8 mouse cellular contexts compared by ENCODE assay signal in the genomic region with DNA sequence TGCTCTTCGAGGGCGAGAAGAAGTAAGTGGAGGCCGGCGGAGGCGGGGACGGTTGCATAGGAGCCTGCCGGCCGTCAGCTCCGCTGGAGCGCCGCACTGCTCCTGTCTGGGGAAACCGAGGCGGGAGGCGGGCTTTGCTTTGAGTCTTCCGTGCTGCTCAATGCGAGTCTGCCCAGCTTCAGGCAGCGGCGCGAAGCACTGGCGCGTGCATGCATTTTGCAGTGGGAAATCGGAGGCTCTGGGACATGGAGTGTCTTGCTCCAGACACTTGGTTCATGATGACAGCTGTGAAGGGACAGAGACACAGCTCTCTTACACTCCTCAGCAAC. TPM values are rescaled to one million over a fixed set of nuclear protein-coding genes. Genes with fewer than 3 reads are reported as not detected.
DNase-seq lines count a peak whose midpoint lies in the region; ATAC-seq lines count a peak whose summit lies in the region.

No protein-coding gene starts in this region.

- 0 out of 2 replicates have a peak overlapping the region, but pooled peaks have one; percentile 27 for H3K27ac ChIP-seq in neural tube, embryonic 11.5 days (ENCODE audit: low read depth, low read length)
- peak overlapping the region; percentile 94 for H3K27ac ChIP-seq in forebrain, embryonic 10.5 days
- H3K27ac ChIP-seq in liver, embryonic 11.5 days (ENCODE audit: low read depth, low read length) = no peak overlapping the region
- no peak overlapping the region for H3K27ac ChIP-seq in stomach, embryonic 15.5 days

- peaks cover 6% of the 10 kb centered on the region for H3K36me3 ChIP-seq in neural tube, embryonic 11.5 days (ENCODE audit: control insufficient read depth, insufficient read depth, low read length)
- H3K36me3 ChIP-seq in forebrain, embryonic 10.5 days (replicated peaks) = peaks cover 49% of the 10 kb centered on the region
- peaks cover 7% of the 10 kb centered on the region for H3K36me3 ChIP-seq in liver, embryonic 11.5 days (ENCODE audit: control insufficient read depth, insufficient read depth, low read length)
- peaks cover 16% of the 10 kb centered on the region for H3K36me3 ChIP-seq in stomach, embryonic 15.5 days

- H3K4me2 ChIP-seq in neural tube, embryonic 11.5 days (ENCODE audit: low read depth) = peak overlapping the region; percentile 71
- peak overlapping the region; percentile 98 for H3K4me2 ChIP-seq in liver, embryonic 11.5 days
- peak overlapping the region; percentile 82 for H3K4me2 ChIP-seq in stomach, embryonic 15.5 days

- no peak for DNase-seq in neural tube, embryonic 11.5 days (ENCODE audit: low spot score)
- DNase-seq in neural tube, embryonic 10.5 days (ENCODE audit: extremely low spot score, low spot score) = no peak
- DNase-seq in forebrain, embryonic 10.5 days (ENCODE audit: extremely low spot score, low spot score) = no peak
- DNase-seq in liver, embryonic 11.5 days (ENCODE audit: low spot score) = no peak
- DNase-seq in frontal cortex, adult 2 months (ENCODE audit: extremely low spot score in 1 of 2, low spot score in 1 of 2) = no peak
- DNase-seq in thymus, postnatal 14 days = no peak

- peak; percentile 64 for ATAC-seq in neural tube, embryonic 11.5 days (ENCODE audit: insufficient read depth, low FRiP score, low TSS enrichment)
- ATAC-seq in liver, embryonic 11.5 days (replicated peaks; ENCODE audit: low FRiP score) = peak; percentile 76
- peak; percentile 37; the same call in 1 of the 2 replicates for ATAC-seq in stomach, embryonic 15.5 days (ENCODE audit: insufficient read depth, low FRiP score, low read depth)
- ATAC-seq in monocyte, adult 5-6 weeks (replicated peaks; ENCODE audit: insufficient number of reproducible peaks, low FRiP score, low TSS enrichment, poor library complexity, severe bottlenecking) = no peak

- peak overlapping the region; percentile 87 for H3K9ac ChIP-seq in neural tube, embryonic 11.5 days (ENCODE audit: low read length)
- H3K9ac ChIP-seq in liver, embryonic 11.5 days (ENCODE audit: low read depth, low read length) = peak overlapping the region; percentile 69
- H3K9ac ChIP-seq in stomach, embryonic 15.5 days = peak overlapping the region; percentile 73

- no peaks in the 10 kb centered on the region for H3K9me3 ChIP-seq in neural tube, embryonic 11.5 days (ENCODE audit: control insufficient read depth, low read length)
- H3K9me3 ChIP-seq in forebrain, embryonic 10.5 days = no peaks in the 10 kb centered on the region
- H3K9me3 ChIP-seq in liver, embryonic 11.5 days (ENCODE audit: control insufficient read depth, low read length) = no peaks in the 10 kb centered on the region
- no peaks in the 10 kb centered on the region for H3K9me3 ChIP-seq in stomach, embryonic 15.5 days

- peaks cover 14% of the 10 kb centered on the region for H3K4me1 ChIP-seq in neural tube, embryonic 11.5 days (ENCODE audit: control insufficient read depth, insufficient read depth, low read length)
- H3K4me1 ChIP-seq in forebrain, embryonic 10.5 days = peaks cover 30% of the 10 kb centered on the region
- peaks cover 10% of the 10 kb centered on the region for H3K4me1 ChIP-seq in liver, embryonic 11.5 days (replicated peaks; ENCODE audit: control insufficient read depth, insufficient read depth, low read length)
- peaks cover 13% of the 10 kb centered on the region for H3K4me1 ChIP-seq in stomach, embryonic 15.5 days

- no peaks in the 10 kb centered on the region for H3K27me3 ChIP-seq in neural tube, embryonic 11.5 days (ENCODE audit: control insufficient read depth, insufficient read depth, low read length)
- H3K27me3 ChIP-seq in forebrain, embryonic 10.5 days (ENCODE audit: poor library complexity, severe bottlenecking) = no peaks in the 10 kb centered on the region
- H3K27me3 ChIP-seq in liver, embryonic 11.5 days (replicated peaks; ENCODE audit: control insufficient read depth, insufficient read depth, low read length) = no peaks in the 10 kb centered on the region
- H3K27me3 ChIP-seq in stomach, embryonic 15.5 days (replicated peaks) = no peaks in the 10 kb centered on the region

- peak overlapping the region; percentile 90 for H3K4me3 ChIP-seq in neural tube, embryonic 11.5 days (ENCODE audit: low read depth, low read length)
- peak overlapping the region; percentile 95 for H3K4me3 ChIP-seq in forebrain, embryonic 10.5 days
- peak overlapping the region; percentile 83 for H3K4me3 ChIP-seq in liver, embryonic 11.5 days (ENCODE audit: low read depth, low read length)
- peak overlapping the region; percentile 84 for H3K4me3 ChIP-seq in stomach, embryonic 15.5 days (replicated peaks)

- WGBS in neural tube, embryonic 11.5 days = 0% methylated on average over 21 of the region's 22 CpGs
- WGBS in forebrain, embryonic 10.5 days = under 1% methylated on average over 22 of the region's 22 CpGs
- WGBS in liver, embryonic 11.5 days = under 1% methylated on average over 22 of the region's 22 CpGs
- WGBS in stomach, embryonic 15.5 days = under 1% methylated on average over 22 of the region's 22 CpGs

RNA-seq across cellular contexts. Expression of a gene that starts 0.3 kb away (rescaled TPM):
- 236 and 251 TPM in 2 replicates for polyA plus RNA-seq in neural tube, embryonic 11.5 days (2014; fragmentation: Nextera tagmentation; extraction: Ambion mirVana)
- 299 and 302 TPM in 2 replicates for polyA plus RNA-seq in forebrain, embryonic 10.5 days (2016; fragmentation: Nextera tagmentation; extraction: Ambion mirVana)
- polyA plus RNA-seq in liver, embryonic 11.5 days (2014; fragmentation: Nextera tagmentation; extraction: Ambion mirVana) = 253 and 261 TPM in 2 replicates
- polyA plus RNA-seq in stomach, embryonic 15.5 days (2015; fragmentation: Nextera tagmentation; extraction: Ambion mirVana) = 209 and 218 TPM in 2 replicates
- 121 TPM in 2 replicates for polyA plus RNA-seq in frontal cortex, adult 2 months (2012; rRNA removed)
- total RNA-seq in monocyte, adult 5-6 weeks (2017) = 80.7 to 92.5 TPM (median 81.7 TPM) in 3 replicates

RNA-seq across cellular contexts. Expression of a gene that starts 19.1 kb away (rescaled TPM):
- polyA plus RNA-seq in neural tube, embryonic 11.5 days (2014; fragmentation: Nextera tagmentation; extraction: Ambion mirVana) = 40.5 and 45.3 TPM in 2 replicates
- polyA plus RNA-seq in forebrain, embryonic 10.5 days (2016; fragmentation: Nextera tagmentation; extraction: Ambion mirVana) = 64.3 and 64.8 TPM in 2 replicates
- 69.0 and 70.3 TPM in 2 replicates for polyA plus RNA-seq in liver, embryonic 11.5 days (2014; fragmentation: Nextera tagmentation; extraction: Ambion mirVana)
- 27.2 and 28.5 TPM in 2 replicates for polyA plus RNA-seq in stomach, embryonic 15.5 days (2015; fragmentation: Nextera tagmentation; extraction: Ambion mirVana)
- polyA plus RNA-seq in frontal cortex, adult 2 months (2012; rRNA removed) = 21.9 and 24.4 TPM in 2 replicates
- total RNA-seq in monocyte, adult 5-6 weeks (2017) = 20.4 to 31.1 TPM (median 22.4 TPM) in 3 replicates

RNA-seq across cellular contexts. Expression of a gene that starts 19.2 kb away (rescaled TPM):
- 21.1 and 25.9 TPM in 2 replicates for polyA plus RNA-seq in neural tube, embryonic 11.5 days (2014; fragmentation: Nextera tagmentation; extraction: Ambion mirVana)
- 24.4 and 25.6 TPM in 2 replicates for polyA plus RNA-seq in forebrain, embryonic 10.5 days (2016; fragmentation: Nextera tagmentation; extraction: Ambion mirVana)
- polyA plus RNA-seq in liver, embryonic 11.5 days (2014; fragmentation: Nextera tagmentation; extraction: Ambion mirVana) = 20.3 and 24.9 TPM in 2 replicates
- polyA plus RNA-seq in stomach, embryonic 15.5 days (2015; fragmentation: Nextera tagmentation; extraction: Ambion mirVana) = 16.5 and 17.1 TPM in 2 replicates
- 11.5 and 12.1 TPM in 2 replicates for polyA plus RNA-seq in frontal cortex, adult 2 months (2012; rRNA removed)
- 8.4 to 14.0 TPM (median 11.1 TPM) in 3 replicates for total RNA-seq in monocyte, adult 5-6 weeks (2017)

RNA-seq across cellular contexts. Expression of a gene that starts 33.0 kb away (rescaled TPM):
- polyA plus RNA-seq in neural tube, embryonic 11.5 days (2014; fragmentation: Nextera tagmentation; extraction: Ambion mirVana) = 4.7 and 4.9 TPM in 2 replicates
- 3.8 and 5.1 TPM in 2 replicates for polyA plus RNA-seq in forebrain, embryonic 10.5 days (2016; fragmentation: Nextera tagmentation; extraction: Ambion mirVana)
- polyA plus RNA-seq in liver, embryonic 11.5 days (2014; fragmentation: Nextera tagmentation; extraction: Ambion mirVana) = 1.7 TPM in 2 replicates
- polyA plus RNA-seq in stomach, embryonic 15.5 days (2015; fragmentation: Nextera tagmentation; extraction: Ambion mirVana) = 9.3 and 10.4 TPM in 2 replicates
- 23.9 and 24.6 TPM in 2 replicates for polyA plus RNA-seq in frontal cortex, adult 2 months (2012; rRNA removed)
- total RNA-seq in monocyte, adult 5-6 weeks (2017) = 20.8 to 45.1 TPM (median 32.3 TPM) in 3 replicates

RNA-seq across cellular contexts. Expression of a gene that starts 53.8 kb away (rescaled TPM):
- 7.6 and 10.6 TPM in 2 replicates for polyA plus RNA-seq in neural tube, embryonic 11.5 days (2014; fragmentation: Nextera tagmentation; extraction: Ambion mirVana)
- polyA plus RNA-seq in forebrain, embryonic 10.5 days (2016; fragmentation: Nextera tagmentation; extraction: Ambion mirVana) = 7.4 and 7.5 TPM in 2 replicates
- polyA plus RNA-seq in liver, embryonic 11.5 days (2014; fragmentation: Nextera tagmentation; extraction: Ambion mirVana) = 7.4 and 9.0 TPM in 2 replicates
- 7.0 and 7.5 TPM in 2 replicates for polyA plus RNA-seq in stomach, embryonic 15.5 days (2015; fragmentation: Nextera tagmentation; extraction: Ambion mirVana)
- polyA plus RNA-seq in frontal cortex, adult 2 months (2012; rRNA removed) = 58.3 and 62.3 TPM in 2 replicates
- 49.2 to 68.3 TPM (median 57.3 TPM) in 3 replicates for total RNA-seq in monocyte, adult 5-6 weeks (2017)

Comparison
In these comparisons a context has a peak if more than half of its experiments do, and no peak if none do; other contexts are left out.
1. H3K27ac ChIP-seq: peak in neural tube, embryonic 11.5 days (single experiment) and forebrain, embryonic 10.5 days (single experiment); none in liver, embryonic 11.5 days (single experiment) and stomach, embryonic 15.5 days (single experiment).
2. Peak in every context shown above with its lines, with median percentiles within 50 percentile points of each other: H3K4me2 ChIP-seq, H3K4me3 ChIP-seq and H3K9ac ChIP-seq.